Mouse (Mus musculus) CD8-positive naive resting alpha-beta T cell, adult 2 months (primary cell): ENCODE data around the gene Cyp17a1.

Experiments used
- DNase-seq, 2 experiments: peaks; one replicate each; pipeline ENCODE4 v3.0.0; 2022; ENCODE audit warnings: low read depth in 2 of 2, low spot score in 2 of 2

Cyp17a1 gene

GRCm38 (mm10) chr19:46643236-46643635 is 29.7 kb downstream of the Cyp17a1 start:
- no peak for DNase-seq

GRCm38 (mm10) chr19:46642136-46642753 is 30.7 kb downstream of the Cyp17a1 start:
- no peak for DNase-seq

GRCm38 (mm10) chr19:46641420-46642085 is 31.4 kb downstream of the Cyp17a1 start:
- DNase-seq = no peak

- no peak for DNase-seq
Measured at GRCm38 (mm10) chr19:46640780-46641179, 32.2 kb downstream of the Cyp17a1 start.

- no peak for DNase-seq
Measured at GRCm38 (mm10) chr19:46639496-46639895, 33.5 kb downstream of the Cyp17a1 start.

GRCm38 (mm10) chr19:46639053-46639452 is 33.9 kb downstream of the Cyp17a1 start:
- no peak for DNase-seq

- DNase-seq = no peak
Measured at GRCm38 (mm10) chr19:46637598-46637997, 35.4 kb downstream of the Cyp17a1 start.

GRCm38 (mm10) chr19:46635766-46636165 is 37.2 kb downstream of the Cyp17a1 start:
- DNase-seq = no peak

GRCm38 (mm10) chr19:46631637-46632036 is 41.3 kb downstream of the Cyp17a1 start:
- no peak for DNase-seq

GRCm38 (mm10) chr19:46629807-46630206 is 43.2 kb downstream of the Cyp17a1 start:
- no peak for DNase-seq

- no peak for DNase-seq
Measured at GRCm38 (mm10) chr19:46628403-46628802, 44.6 kb downstream of the Cyp17a1 start.

- no peak for DNase-seq
Measured at GRCm38 (mm10) chr19:46625519-46625918, 47.5 kb downstream of the Cyp17a1 start.

- DNase-seq = no peak
Measured at GRCm38 (mm10) chr19:46625015-46625414, 48.0 kb downstream of the Cyp17a1 start.

GRCm38 (mm10) chr19:46623790-46624772 is 48.9 kb downstream of the Cyp17a1 start:
- no peak for DNase-seq

- DNase-seq = no peak
Measured at GRCm38 (mm10) chr19:46623194-46623667, 49.7 kb downstream of the Cyp17a1 start.

GRCm38 (mm10) chr19:46622659-46623193 is 50.2 kb downstream of the Cyp17a1 start:
- no peak for DNase-seq

- no peak for DNase-seq
Measured at GRCm38 (mm10) chr19:46621236-46622183, 51.5 kb downstream of the Cyp17a1 start.

- peak; percentile 62 to 68 for DNase-seq
Measured at GRCm38 (mm10) chr19:46620016-46620808, 52.8 kb downstream of the Cyp17a1 start.

GRCm38 (mm10) chr19:46619518-46619917 is 53.5 kb downstream of the Cyp17a1 start:
- DNase-seq = no peak
